Mouse (Mus musculus) kidney, adult 8-10 months (tissue): ENCODE measurements around the gene Nfkb1.

Experiments used
- DNase-seq, 2 experiments: peaks; one replicate each; pipeline ENCODE4 v3.0.0; 2022

Gene Nfkb1

DNA sequence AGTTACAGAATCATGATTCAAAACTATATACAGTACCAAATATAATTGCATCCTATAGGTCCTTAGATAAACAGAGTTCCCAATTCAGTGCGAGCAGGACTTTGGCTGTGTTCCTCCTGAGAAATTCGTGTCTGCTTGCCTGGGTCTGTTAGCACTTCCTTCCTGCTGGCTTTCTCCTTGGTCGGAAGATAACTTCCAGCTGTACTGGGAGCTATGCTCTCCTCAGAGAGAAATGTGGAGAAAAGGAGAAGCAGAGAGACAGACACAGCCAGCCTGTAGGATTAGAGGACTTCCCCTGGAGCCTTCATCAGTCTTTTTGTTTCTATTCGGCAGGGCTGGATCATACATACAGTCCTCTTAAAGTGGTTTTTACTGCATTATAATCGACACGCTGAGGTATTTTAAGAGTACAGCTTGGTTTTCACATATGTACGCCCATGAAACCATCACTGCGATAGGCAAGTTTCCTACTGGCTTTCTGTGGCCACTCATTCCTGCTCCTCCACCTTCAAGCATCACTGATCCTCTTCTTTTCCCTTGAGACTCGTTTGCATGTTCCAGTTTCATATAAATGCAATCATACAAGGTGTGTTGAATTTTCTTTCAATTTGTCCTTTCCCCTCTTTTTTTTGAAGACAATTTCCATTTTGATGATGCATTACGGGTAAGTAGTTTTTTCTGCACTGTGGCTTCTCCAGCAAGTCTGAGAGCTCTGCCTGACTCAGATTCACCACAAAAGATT lies 8.3 kb upstream of the Nfkb1 start:
- DNase-seq = no peak

DNA sequence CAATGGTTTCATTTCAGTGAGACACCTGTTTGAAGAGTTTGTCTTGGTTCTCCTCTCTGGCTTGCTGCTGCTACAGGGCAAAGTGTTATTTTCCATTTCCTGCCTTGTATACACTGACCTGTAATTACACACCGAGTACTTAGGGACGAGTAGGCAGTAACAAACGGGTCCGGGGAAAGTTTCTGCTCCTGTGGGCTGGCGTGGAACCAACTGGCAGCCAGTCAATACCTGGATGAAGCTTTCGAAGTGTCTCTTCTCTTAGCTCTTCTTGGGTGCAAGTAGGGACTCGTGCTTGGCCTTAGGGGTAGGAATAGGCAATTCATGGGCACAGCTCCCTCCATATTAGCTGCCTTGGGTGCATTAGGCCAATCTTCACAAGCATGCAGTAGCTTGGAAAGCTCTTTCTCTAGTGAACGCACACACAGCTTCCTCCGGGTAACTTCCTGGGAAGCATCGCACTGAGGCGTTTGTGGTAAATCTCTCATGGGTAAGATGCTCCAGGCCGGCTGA lies 7.2 kb upstream of the Nfkb1 start:
- peak; percentile 68 to 83 for DNase-seq

DNA sequence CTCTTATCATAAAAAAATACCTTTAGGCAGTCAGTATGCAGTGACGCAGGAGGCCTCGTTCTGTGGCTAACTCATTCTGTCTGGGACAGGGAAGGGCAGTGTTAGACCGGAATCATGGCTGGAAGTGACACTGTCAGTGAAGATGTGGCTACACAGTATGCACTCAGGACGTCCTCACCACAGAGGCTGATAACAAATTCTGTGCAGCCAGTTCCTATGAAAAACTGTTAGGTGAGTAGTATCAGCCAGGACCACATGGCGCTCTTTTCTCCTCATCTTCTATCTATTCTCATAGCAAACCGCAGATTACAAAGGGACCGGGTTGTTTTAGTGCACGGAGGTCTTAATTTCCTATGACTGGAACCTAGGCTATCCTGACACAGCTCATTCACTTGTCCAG lies 4.9 kb upstream of the Nfkb1 start:
- no peak for DNase-seq

DNA sequence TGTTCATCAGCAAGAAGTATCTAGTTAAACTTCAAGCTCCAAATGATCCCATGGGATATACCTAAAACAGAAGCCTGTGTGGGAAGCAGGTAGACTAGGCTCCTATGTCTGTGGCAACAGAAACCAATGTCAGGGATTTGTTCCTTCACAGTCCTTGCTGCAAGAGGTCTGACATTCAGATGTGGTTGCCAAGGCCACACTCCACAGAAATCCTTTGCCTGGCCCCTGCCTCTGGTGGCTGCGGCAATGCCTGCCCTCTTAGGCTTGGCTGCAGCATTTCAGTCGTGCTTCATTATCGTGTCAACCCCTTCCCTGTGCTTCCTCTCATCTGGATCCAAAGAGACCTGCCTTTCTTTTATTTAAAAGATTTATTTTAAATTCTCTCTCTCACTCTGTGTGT lies 1.7 kb upstream of the Nfkb1 start:
- DNase-seq = no peak

DNA sequence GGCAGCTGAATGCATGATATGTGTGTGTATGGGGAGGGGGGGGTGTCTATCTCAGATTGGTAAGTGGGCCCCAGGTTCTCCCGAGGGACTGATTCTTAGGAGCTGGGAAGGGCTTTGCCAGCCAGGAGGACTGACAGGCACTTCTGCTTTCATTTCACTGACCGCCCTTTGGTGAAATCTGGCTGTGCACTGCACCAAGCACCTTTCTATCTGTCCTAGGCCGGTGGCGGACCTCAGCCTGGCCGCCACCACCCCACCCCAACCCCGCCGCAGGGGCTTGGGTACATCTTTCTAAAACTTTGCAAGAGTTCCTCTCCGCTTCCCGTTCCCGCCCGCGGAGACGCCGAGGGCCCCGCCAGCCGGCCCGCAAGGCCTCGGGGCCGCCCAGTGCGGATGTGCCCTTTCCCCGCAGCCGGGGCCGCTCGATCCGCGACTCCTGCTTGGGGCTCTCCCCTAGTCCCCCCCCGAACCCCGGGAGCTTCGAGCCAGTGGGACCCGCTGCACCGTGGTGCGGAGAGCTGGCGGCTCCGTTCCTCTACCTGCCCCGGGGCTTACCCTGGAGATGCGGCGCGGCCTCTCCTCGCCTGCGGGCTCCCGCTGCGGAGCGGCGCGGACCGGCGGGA lies 668 bp downstream of the Nfkb1 start:
- peak; percentile 33 to 41 for DNase-seq

DNA sequence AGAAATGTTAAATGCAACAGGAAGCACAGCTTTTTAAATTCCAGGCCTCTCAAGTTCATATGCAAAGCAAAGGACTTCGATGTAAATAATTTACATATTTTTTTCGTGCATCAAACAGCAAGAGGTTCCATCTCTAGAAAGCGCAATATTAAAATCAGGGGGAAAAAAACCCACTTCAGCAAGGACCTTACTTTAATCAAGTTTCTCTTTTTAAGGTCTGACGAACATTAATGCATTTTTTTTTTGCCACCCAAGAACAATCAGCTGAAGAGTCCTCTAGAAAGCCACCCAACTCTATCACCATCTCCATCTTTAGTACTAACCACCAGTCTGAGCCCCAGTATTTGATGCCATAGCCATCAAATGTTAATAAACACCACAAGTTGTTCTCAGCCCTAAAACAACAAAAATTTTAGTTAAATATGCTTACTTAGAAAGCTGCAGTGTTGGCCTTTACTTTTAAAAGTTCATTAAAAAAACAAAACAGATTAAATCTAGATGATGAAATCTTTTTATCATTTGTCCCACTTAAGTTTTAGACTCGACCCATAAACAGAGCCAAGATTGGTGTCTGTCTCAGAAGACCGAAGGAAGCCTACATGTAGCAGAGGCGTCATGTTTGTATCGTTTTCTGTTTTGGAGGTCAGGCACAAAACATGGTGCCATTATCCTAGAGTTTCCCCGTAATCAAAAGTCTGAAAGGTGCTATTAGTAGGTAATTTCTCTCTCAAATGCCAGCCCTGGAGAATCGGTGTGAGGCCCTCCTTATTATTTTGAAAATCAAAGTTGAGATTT lies 1.4 kb downstream of the Nfkb1 start:
- DNase-seq = no peak

DNA sequence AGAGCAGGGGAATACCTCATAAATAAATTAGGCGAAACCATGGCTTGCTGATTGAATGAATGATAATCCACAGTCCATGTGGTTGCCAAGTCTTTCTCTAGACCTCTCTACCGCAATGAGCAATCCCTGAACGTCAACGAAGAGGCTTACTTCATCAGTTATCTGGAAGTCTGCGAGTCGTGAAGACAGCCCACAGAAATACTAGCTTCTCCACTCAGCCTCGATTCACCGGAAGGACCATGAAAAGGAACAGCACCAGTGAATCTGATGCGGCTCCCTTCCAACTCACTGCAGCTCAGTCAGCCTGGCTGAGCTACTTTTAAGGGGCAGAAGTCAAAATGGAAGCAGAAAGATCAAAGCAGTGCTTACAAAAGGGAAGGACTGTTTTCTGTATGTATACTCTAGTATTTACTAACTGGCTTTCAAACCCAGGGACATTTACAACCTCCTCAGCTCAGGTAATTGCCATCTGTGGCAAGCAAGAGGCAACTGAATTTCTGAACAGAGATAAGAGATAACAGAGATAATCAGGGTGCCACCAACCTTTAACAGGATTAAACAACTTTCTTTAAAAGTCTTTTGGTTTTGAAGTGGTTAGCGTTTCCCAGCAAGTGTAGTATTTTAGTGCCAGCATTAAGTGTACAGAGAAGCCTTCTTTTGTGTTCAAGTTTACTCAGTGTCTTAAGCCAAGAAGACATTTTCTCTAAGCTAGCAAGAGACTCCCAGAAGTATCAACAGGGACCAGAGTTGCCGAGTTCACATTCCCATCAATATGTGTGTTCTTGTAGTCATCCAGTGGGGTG lies 2.2 kb downstream of the Nfkb1 start:
- no peak for DNase-seq

DNA sequence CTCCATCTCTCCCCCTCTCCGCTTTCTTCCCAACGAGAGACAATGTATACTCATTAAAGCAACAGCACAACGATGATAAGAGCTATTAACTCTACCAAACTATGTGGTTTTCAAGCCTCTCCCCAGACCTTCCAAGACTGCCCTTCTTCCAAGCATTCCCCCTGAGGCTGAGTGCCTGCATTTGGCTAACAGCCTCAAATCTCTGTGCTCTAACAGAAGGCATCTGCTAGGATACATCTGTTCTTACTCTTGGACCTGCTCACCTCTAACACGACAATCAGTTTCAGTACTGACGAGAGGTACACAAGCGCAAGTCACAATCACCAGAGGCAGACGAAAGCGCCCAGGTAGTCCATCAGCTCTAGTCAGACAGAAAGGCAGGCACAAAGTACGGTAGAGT lies 3.4 kb downstream of the Nfkb1 start:
- no peak for DNase-seq

DNA sequence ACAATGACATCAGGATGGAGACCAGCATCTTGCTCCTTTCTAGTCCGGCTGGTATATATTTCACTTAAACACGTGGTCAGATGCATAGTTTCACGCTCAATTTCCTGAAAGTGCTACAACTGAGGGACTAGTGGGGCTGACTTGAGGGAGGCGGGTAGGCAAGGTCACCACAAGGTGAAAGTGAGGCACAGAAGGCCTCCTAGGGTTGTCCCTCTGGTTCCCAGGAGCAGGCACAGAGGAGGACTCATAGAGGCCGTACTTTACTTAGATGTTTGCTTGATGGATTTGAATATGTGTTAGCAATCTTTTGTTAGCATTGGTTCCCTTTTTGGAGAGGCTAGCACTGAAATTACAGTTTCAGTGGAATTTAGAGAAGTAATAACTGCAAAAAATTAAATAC lies 4.9 kb downstream of the Nfkb1 start:
- no peak for DNase-seq

DNA sequence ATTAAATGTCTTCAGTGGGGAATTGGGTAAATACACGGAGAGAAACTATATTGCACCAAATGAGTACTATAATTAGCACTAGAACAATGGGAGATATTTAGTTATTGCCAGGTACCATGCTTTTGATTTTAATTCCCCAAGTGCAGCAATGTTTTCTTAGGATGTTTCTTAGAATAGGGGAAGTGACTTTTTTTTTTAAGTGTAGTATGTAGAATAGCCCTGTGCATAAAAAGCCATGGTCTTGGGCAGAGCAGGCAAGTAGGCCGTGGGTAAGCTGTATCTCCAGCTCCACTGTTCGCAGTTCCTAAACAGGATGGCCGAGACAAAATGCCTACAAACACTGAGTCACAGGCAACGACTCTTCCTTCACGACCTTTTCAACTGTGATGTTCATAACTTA lies 8.1 kb downstream of the Nfkb1 start:
- DNase-seq = no peak

DNA sequence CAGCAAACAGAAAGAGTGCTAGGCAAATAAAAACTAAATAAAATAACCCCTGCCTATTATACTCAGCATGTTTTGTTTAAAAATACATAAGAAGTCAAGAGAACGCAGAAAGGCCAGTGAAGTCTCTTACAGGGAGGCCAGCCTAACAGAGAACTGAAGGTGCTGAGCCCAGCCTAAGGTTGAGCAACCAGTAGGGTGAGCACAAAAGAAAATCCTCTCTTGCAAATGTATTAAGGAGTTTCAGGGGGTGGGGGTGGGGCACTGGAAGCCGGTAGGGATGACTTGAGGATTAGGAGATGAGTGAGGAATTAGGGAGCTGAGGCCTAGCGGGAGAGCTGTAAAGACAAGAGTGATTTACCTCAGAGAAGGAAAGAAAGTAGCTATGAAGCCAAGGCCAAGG lies 9.1 kb downstream of the Nfkb1 start:
- no peak for DNase-seq

DNA sequence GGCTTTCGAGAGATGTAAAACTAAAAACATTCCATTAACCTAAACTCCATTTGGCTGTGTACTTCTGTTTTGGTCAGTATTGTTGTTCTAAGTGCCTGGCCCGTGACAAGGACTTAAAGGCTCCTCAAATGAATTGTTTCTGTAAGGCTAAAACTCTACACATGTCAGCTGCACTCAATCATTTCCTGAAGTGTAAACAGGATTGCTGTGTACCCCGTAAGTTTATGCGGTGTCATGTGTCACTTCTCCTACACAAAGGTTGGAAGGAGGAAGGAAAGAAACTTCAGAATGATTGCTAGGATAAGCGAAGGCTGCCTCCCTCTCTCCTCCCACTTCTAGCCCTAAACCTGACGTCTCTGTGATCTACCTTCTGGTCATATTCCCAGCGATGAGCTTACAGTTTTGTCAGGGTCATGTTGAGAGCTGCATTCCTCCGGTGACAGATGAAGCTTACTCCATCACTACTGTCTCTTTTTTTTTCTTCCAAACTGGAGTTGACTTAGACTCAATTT lies 10.0 kb downstream of the Nfkb1 start:
- no peak for DNase-seq

DNA sequence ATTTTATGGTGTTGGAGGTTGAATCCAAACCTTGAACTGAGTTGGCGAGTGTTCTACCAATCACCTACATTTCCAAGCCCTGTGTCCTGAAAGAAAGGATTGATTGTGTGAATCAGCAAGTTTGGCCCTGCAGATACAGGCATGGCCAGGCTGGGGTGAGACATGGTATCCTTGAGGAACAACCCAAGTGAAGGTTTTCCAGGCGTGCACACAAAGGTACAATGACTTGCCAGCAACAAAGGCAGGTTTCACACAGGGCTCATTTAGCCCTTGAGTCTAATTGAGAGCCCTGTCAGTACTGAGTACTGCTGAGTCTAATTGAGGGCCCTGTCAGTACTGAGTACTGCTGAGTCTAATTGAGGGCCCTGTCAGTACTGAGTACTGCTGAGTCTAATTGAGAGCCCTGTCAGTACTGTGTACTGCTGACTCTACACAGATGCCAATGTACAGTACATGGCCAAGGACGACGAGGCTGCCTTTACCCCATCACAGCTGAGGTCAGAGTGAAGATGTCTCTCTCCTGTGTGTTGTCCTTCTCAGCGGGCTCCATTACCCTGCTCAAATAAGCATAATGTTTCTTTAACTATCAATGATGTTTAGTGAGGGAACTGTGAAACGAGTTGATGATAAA lies 11.0 kb downstream of the Nfkb1 start:
- no peak for DNase-seq

DNA sequence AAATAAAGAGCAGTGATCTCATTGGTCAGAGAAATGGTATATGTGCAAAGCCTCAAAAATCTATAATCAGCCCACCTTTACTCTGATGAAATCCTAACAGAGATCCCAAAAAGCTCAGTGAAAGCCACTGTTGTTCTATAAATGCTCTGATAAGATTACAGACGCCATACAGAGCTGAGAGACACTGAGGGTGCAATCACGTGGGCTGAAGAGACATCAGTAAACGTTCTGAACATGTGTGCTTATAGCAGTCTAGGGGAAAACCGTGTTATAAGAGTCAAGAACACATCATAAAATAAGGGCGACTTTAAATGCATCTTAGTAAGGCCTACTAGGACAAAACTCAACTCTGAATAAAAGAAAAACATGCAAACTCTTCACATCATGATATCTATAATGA lies 14.3 kb downstream of the Nfkb1 start:
- no peak for DNase-seq

DNA sequence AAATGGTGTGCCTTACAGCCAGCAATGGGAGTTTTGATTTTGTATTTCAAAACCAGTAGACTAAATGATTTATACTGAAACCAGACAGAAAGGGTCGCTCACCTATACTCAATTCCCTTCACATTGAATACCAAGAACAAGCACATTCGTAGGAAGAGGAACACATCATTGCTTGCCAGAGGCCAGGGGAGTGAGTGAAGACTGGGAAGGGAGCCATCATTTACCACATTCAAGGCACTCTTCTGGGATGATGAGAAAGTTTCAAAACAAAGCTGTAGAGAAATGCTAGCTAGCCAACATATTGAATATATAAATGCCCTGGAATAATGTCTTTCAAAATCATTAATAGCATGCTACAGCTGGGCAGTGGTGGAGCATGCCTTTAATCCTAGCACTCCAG lies 15.0 kb downstream of the Nfkb1 start:
- DNase-seq = no peak

DNA sequence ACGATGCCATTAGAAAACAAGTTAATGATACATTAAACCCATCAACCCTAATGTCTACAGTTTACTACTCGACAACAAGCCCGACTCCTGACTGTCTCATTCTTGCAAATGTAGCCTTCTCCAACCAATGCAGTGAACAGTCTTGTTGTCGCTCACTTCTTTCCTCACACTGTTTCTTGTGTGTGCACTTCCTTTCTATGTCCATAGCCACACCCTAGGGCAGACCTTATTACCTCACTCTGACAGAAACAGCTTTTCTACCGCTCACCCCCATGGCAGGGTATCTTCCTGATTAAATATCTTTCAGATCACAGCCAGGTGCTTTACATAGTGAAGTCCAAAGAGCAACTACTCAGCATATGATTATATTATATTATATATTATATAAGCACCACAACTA lies 15.9 kb downstream of the Nfkb1 start:
- no peak for DNase-seq

DNA sequence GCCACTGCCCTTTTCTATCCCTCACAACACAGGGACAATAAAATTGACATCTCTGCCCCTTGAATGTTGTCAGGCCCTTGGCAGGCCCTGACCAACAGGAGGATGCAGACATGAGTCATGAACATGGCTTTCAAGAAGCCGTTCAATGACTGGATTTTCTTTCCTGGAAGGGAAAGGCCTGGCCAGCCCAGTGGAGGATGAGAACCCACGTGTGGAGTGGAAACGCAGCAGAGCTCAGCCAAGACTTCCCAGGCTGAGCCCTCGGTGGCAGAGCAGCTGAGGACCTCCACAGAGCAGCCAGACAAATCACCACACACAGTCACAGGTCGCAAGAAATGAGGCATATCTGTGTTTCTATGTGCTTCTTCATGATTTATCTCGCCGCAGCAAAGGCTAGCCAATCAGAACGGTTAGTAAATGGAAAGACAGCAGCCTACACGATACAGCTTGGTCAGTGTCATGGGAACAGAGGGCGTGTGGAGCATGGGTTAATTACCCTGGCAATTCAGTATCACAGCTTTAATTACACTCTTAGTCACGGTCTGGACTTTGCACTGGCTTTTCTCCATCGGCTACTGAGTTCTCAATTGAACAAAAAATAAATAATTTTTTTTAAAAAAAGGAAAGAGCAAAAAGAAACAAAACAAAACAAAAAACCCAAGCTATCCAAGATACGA lies 16.5 kb downstream of the Nfkb1 start:
- peak; percentile 29 to 37 for DNase-seq

DNA sequence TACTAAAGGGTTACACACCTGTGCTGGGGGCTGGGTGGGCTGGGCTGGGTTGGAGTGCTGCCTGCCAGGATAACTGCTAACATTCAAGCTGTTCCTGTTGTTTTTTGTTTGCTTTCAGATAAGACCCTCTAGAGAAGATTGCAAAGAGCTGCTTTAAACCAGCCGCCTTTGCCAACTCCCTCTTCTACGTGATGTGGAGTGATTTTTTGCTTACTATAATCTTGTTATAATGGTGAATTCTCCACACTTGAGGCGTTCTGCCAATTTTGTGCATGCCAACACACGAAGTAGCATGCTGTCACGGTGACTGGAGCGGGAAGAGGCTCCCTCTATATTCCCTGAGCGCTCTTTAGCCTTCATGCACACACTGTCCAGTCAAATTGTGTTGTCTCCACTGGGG lies 17.7 kb downstream of the Nfkb1 start:
- DNase-seq = no peak

DNA sequence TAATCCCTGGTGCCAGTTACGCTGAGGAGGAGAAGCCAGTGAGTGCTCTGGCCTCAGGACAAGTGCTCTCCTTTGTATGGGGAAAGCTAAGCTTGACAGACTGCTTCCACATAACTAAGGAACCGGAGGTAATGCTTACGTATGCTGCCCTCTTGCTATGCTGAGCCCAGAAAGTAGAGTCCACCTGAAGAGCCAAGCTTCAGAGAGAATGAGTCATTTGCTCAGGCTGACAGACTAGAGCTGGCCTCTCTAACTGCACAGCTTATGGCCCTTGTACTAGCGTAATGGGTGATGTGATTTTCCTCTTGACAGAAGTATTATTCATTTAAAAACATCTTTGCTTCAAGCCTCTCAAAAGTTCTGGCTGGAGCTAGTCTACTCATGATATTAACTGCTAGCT lies 18.3 kb downstream of the Nfkb1 start:
- DNase-seq = no peak

DNA sequence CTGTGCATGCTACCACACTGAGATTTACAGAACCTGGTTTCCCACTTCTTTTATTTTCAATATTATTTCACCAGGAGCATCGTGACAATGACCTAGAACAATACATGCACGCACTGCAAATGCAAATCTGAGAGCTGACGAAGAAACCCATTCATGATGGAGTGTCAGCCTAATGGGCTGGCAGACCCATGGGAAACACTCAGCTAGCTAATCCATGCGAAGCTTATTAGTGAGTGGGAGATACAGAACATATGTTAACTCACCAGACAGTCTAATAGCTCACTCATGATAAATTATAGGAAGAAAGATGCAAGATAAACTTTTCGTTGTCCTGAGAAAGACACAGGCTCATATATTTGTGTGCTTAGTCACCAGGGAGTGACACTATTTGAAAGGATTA lies 19.2 kb downstream of the Nfkb1 start:
- DNase-seq = no peak

DNA sequence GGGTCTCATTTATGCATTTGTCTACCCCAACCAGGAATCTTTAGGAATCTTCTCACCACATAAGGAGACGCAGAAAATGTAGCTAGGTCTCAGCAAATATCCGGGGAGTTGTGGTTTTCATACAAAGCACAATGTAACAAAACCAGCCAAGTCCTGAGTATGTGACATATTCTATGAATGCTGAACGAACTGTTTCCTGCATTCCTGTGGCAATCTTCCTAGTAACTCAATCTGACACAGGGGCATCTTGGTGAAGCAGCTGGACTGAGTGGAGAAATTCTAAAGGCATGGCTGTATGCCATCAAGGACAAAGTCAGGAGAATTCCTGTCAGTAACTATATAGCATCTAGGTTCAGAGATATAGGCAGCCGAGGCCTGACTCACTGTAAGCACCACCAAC lies 20.5 kb downstream of the Nfkb1 start:
- no peak for DNase-seq

DNA sequence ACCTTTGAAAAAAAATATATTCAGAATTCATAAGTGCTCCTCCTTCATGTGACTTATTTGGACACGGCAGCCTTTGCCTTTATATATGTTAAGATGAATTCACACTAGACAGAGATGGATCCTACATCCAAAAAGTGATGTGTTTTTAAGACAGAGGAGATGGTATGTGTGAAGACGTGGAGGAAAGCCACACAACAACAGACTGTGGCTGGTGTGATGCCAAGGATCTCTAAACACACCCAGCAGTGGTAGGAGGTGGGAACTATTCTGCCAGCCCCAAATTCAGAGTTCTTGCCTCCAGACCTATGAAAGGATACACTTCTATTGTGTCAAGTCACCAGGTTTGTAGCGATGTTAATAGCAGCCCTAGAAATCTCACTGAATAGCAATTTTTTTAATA lies 24.3 kb downstream of the Nfkb1 start:
- no peak for DNase-seq
